Comparison of ENCODE assay signal across 9 mouse cellular contexts in the genomic region with DNA sequence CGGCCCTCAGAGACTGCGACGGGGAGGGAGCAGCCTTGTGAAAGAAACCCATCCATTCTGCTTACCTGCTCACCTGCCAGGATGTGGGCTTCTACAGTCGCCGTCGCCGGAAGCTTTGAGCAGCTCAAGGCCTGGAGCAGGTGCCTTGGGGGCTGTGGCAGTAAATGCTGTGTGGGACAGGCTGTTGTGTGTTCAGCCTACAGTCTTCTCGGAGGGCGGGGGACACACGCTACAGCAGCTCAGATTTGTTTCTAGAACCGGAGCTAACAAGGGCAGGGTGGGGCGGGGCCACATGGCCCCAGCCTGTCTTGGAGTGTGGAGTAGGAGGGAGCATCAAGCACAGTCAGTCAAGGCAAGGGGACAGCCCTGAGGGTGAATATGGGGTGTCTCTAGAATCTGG. TPM values are rescaled to one million over a fixed set of nuclear protein-coding genes. Genes with fewer than 3 reads are reported as not detected.
A peak's percentile ranks its signal among the peaks of the same experiment; 100 is the strongest.
DNase-seq lines count a peak whose midpoint lies in the region; ATAC-seq and TF ChIP-seq lines count a peak whose summit lies in the region.
"Had no signal": no experiment of that assay in that cellular context is flagged by ENCODE, and none has a peak within 500 bp of the region (broad histone marks: within the 10 kb centered on the region; RNA-seq: fewer than 3 reads in every experiment).

A gene (minus strand): TSS at position 256 of the 400 bp plus-strand sequence.

- no peaks in the 10 kb centered on the region for H3K9me3 ChIP-seq in ES-Bruce4 (replicated peaks; ENCODE audit: control insufficient read depth, insufficient read depth, low read length, poor library complexity, severe bottlenecking)

- 34% methylated on average over 12 of the region's 12 CpGs for WGBS in kidney, adult 2 months

- peak; percentile 38 for DNase-seq in kidney, adult 2 months
- DNase-seq in kidney, adult 8-10 months, result no peak
- peak; percentile 46 for DNase-seq in lung, postnatal 36 days
- no peak for DNase-seq in cerebellum, adult 9-10 months
- DNase-seq: heart, postnatal 4 days had no signal

- no peak for TF ChIP-seq POLR2A in kidney, adult 2 months (IDR thresholded peaks at IDR 0.05; ENCODE audit: low read depth, low read length)
- TF ChIP-seq POLR2A in ES-Bruce4 (IDR thresholded peaks at IDR 0.05; ENCODE audit: insufficient read depth, low read length), result no peak
- no peak for TF ChIP-seq POLR2A in cortical plate, adult 2 months (IDR thresholded peaks at IDR 0.05; ENCODE audit: extremely low read depth, insufficient read depth, low read length)

- H3K27me3 ChIP-seq in kidney, adult 2 months (replicated peaks; ENCODE audit: control insufficient read depth, insufficient read depth, low read length), result no peaks in the 10 kb centered on the region
- H3K27me3 ChIP-seq in ES-Bruce4 (ENCODE audit: control insufficient read depth, insufficient read depth, low read length, poor library complexity, severe bottlenecking), result no peaks in the 10 kb centered on the region

- H3K27ac ChIP-seq in kidney, adult 2 months (ENCODE audit: insufficient read depth, low read depth, low read length), result peak within 1 kb of the TSS; percentile 86
- no peak within 1 kb of the TSS for H3K27ac ChIP-seq in ES-Bruce4 (ENCODE audit: insufficient read depth, low read length)
- no peak within 1 kb of the TSS for H3K27ac ChIP-seq in cortical plate, adult 2 months (ENCODE audit: insufficient read depth, low read length)

- peak within 1 kb of the TSS; percentile 62 for H3K4me3 ChIP-seq in kidney, adult 2 months (ENCODE audit: insufficient read depth, low read depth, low read length)
- peak within 1 kb of the TSS; percentile 7 for H3K4me3 ChIP-seq in ES-Bruce4 (ENCODE audit: low read depth, low read length)
- H3K4me3 ChIP-seq in cortical plate, adult 2 months (ENCODE audit: insufficient read depth, low read length), result no peak within 1 kb of the TSS

- peaks cover 44% of the 10 kb centered on the region for H3K4me1 ChIP-seq in kidney, adult 2 months (ENCODE audit: control insufficient read depth, insufficient read depth, low read length)
- H3K4me1 ChIP-seq in ES-Bruce4 (ENCODE audit: control insufficient read depth, insufficient read depth, low read length), result no peaks in the 10 kb centered on the region
- no peaks in the 10 kb centered on the region for H3K4me1 ChIP-seq in cortical plate, adult 2 months (ENCODE audit: control insufficient read depth, insufficient read depth, low read length)

- H3K9ac ChIP-seq in ES-Bruce4 (ENCODE audit: low read depth, poor library complexity, severe bottlenecking), result no peak within 1 kb of the TSS

- TF ChIP-seq EP300 in ES-Bruce4 (IDR thresholded peaks at IDR 0.05; ENCODE audit: insufficient read depth, low read depth, low read length), result no peak

- no peak for TF ChIP-seq CTCF in kidney, adult 2 months (conservative IDR thresholded peaks at IDR 0.05; ENCODE audit: insufficient read depth, insufficient read length, low read depth, low read length)
- no peak for TF ChIP-seq CTCF in ES-Bruce4 (IDR thresholded peaks at IDR 0.05; ENCODE audit: low read depth, low read length)
- no peak for TF ChIP-seq CTCF in cortical plate, adult 2 months (IDR thresholded peaks at IDR 0.05; ENCODE audit: extremely low read depth, insufficient read depth, low read length)

- ATAC-seq in granulocyte monocyte progenitor cell, adult 5-6 weeks (replicated peaks; ENCODE audit: poor library complexity, severe bottlenecking), result no peak
- no peak for ATAC-seq in monocyte, adult 5-6 weeks (replicated peaks; ENCODE audit: insufficient number of reproducible peaks, low FRiP score, low TSS enrichment, poor library complexity, severe bottlenecking)

- peaks cover 2% of the 10 kb centered on the region for H3K36me3 ChIP-seq in kidney, adult 2 months (ENCODE audit: control insufficient read depth, insufficient read depth, low read length)
- peaks cover 16% of the 10 kb centered on the region for H3K36me3 ChIP-seq in ES-Bruce4 (ENCODE audit: control insufficient read depth, insufficient read depth, low read length, poor library complexity, severe bottlenecking)

RNA-seq across cellular contexts. Expression of the gene that starts here (rescaled TPM):
- polyA plus RNA-seq in kidney, adult 2 months (2012; rRNA removed), result 21.8 and 26.3 TPM in 2 replicates
- polyA plus RNA-seq in ES-Bruce4 (2011; ENCODE audit: insufficient read depth, insufficient read length, low read depth, missing spikeins), result 0.34 and 1.0 TPM in 2 replicates
- polyA plus RNA-seq in cortical plate, adult 2 months (2012; rRNA removed), result 103 and 108 TPM in 2 replicates
- total RNA-seq in granulocyte monocyte progenitor cell, adult 5-6 weeks (2014; fragmentation: Nextera tagmentation), result not detected in 2 replicates
- total RNA-seq in granulocyte monocyte progenitor cell, adult 5-6 weeks (2017), result not detected in 2 replicates
- not detected in 3 replicates for total RNA-seq in monocyte, adult 5-6 weeks (2017)

Comparison
In these comparisons a context has a peak if more than half of its experiments do, and no peak if none do; other contexts are left out.
1. RNA of the gene that starts here (polyA plus RNA-seq): 103 to 108 TPM in cortical plate, adult 2 months and 21.8 to 26.3 TPM in kidney, adult 2 months; 0.34 to 1.0 TPM in ES-Bruce4; every median in the first group is over 10 times any median in the second.
2. DNase-seq: peak in kidney, adult 2 months (single experiment) and lung, postnatal 36 days (single experiment); none in kidney, adult 8-10 months (0 of 2) and cerebellum, adult 9-10 months (single experiment).